Mouse (Mus musculus) lung, postnatal 4 days (tissue): ENCODE measurements around the gene Mast4.

Experiments
- DNase-seq, 2 experiments: peaks; one replicate each; pipeline ENCODE4 v3.0.0; 2021

Mast4 gene

DNA sequence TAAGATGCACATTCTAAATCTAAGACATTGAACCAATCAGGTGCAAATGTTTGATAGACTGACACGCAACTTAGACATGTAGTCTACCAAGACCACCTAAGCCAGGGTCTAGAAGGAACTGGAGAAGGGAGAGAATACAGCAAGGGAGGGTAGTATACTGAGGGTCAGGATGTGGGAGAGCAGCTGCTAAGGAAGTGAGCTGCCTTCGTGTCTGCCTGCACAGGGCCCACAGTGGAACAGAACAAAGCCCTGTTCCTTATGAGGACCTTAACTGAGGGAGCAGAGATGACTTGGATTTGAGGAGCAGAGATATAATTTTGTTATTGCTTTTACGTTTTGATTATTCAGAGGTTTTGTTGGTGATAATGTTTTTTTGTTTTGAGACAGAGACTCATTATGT, 138.4 kb downstream of the Mast4 start:
- no peak for DNase-seq

DNA sequence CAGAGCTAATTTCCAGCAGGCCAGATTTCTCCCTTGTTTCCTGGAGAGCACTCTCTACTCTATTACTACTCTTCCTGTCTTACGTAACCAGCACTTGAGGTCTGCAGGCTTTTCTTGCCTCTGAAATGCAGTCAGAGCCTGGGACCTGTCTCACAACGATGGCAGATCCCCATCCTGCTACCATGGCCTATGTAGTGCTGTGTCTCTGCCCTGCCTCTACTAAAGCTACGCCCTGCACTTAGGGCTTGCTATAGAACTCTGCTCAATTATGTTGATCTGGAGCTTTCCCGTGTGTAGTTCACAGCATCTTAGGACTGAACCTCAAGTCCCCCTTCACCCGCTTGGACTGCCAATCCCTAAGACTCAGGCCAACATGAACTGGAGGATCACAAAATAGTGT, 150.7 kb downstream of the Mast4 start:
- DNase-seq = no peak

DNA sequence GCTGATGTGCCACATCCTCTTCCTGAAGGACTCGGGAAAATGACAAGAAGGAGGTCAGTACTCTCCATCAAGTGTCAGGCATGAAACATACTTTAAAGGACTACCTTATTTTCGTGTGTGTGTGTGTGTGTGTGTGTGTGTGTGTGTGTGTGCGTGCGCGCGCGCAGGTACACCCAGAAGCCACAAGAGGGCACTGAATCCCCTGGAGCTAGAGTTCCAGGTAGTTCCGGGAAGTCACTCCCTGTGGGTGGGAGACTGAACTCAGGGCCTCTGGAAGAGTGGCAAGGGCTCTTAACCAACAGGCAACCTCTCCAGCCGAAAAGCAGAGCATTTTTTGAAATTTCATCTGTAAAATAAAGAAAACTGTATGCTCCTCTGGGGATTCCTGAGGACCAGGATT, 152.5 kb downstream of the Mast4 start:
- DNase-seq = no peak

DNA sequence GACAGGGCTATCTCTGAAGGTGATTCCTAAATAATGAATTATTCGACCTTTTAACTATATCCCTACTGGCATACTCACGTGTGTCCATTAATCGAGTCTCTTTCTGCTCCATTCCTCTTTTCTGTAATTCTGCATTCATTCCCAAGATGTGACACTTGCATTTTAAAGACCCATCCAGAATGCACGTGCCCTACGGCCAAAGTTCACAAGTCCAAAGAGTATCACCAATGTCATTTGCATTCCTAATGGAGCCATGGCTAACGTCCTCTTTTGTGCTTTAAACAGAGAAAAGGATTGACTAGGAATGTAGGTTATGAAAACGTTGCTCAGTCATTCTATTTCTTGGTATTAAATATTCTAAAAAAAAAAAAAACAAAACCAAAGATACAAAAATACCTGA, 157.4 kb downstream of the Mast4 start:
- no peak for DNase-seq

DNA sequence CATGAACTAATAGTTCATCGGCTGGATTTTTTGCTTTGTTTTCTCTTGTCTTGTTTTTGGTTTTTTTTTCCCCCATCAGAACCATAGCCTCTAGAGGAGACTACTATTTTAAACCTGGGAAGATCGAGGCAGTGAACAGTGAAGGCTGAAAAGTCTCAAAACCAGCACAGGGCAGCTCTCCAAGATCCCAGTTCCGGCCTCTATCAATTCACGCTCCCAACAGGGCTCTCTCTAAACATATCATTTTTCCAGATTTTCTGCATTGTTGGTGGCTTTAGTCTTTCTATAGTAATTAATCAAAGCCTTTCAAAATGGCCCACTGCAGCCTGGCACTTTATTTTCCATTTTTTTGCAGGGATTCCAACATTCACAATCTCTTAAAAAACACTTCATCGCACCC, 159.9 kb downstream of the Mast4 start:
- DNase-seq = no peak

DNA sequence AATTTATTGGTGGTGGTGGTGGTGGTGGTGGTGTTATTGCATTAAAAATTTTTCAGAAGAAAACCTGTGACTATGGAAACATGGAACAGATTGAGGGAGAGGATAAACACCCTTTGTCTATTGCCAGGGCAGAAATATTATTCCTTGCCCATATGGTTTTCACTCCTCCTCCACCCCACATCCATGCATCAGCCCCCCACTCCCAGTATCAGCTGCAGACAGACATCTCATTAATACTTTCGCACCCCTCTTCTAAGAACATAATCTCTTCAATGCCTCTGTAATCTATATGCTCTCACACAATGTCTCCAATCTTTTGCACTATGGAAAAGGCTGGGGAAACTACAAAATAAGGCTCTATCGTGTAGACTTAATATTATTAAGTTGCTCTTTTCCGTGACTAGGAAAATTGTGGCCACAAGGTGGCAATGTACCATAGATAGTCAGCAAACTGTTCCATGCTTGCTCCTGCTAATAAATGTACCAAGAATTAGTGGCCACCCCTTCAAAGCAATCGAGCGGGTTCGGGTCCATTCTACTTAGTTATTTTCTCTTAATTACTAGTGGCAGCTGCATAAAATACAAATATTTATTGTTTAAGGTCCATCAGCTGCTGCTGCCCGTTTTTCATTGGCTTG, 160.6 kb downstream of the Mast4 start:
- DNase-seq = peak in 1 of 2 experiments; percentile 69

DNA sequence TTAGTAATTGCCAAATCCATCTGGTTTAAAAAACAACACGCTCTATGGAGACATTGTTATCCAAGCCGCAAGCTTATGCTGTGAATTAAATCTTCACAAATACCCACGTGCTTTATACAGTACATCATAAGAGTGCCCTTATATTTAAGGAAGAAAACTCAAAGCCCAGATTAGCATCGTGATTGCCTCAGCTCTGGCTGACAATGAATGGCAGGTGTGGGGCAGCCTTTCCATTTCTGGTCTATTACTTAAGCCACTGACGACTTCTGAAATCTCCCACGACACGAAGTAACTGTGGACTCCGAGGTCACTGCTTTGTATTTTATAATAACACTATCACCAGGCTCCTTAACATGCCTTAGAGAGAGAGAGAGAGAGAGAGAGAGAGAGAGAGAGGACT, 182.4 kb downstream of the Mast4 start:
- no peak for DNase-seq

DNA sequence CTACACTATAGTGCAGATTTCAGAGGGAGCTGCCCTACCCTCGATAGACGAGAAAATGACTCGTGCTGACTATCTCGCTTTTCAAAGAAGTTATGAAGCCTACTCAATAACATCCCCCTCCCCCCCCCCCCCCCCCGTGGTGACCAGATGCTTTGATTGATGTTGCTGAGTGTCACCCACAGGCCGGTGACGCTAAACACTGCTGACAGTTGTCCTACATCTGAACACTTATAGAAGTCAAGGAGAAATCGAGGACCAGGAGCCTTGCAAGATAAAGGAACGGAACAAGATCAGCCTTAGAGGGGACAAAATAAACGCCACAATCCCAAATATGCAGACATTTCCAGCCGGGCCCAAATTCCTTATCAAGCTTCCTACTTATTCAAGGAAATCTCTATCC, 183.1 kb downstream of the Mast4 start:
- DNase-seq = no peak

DNA sequence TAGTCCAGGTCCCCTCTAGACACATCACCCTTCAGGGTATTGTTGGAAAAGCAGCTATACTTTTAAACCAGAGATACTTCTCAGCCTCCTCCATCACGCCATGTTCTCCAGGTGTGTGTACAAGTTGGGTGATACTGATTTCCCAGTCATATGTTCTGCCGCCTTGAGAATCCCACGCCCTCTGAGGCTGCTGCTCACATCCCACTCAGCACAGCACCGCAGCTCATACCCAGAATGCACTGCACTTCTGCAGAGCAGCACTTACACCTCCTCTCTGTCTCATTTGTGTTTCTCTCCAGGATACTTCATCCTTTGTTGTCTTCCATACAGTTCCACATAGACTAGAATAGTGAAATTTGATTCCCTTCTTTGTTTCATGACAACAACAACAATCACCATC, 183.6 kb downstream of the Mast4 start:
- DNase-seq = no peak

DNA sequence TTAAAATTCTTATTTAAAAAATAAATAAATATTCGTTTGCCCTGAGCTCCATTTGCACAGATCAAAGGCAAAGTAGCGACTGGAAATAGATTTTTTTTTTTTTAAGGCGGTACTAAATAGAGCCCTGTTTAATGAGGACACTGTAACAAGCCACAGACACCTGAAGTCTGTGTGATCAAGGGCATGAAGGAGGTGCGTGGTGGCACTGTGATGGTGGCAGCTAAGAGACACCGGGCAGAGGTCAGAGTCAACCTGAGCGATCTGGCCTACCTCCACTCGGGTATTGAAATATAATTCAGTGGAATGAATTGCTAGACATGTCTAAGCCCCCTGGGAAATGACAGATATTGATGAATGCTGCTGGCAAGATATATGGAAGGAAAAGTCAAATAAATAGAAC, 184.9 kb downstream of the Mast4 start:
- DNase-seq = no peak

DNA sequence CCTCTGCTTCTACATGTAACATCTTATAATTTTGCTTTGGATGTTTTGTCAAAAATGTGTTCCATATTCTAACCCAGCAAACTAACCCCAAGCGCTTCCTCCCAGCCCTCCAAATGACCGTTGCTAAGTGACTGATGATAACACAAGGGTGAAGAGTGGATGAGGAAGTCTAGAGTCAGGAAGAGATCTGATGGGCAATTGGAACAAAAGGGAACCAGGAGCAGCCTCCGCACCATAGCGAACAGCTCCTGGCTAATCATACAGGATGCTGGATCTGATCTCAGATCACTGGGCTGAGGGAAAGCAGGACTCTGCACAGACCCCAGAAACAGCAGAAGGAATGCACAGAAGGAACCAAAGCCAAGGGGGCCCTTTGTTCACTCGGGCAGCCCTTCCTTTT, 190.0 kb downstream of the Mast4 start:
- no peak for DNase-seq

DNA sequence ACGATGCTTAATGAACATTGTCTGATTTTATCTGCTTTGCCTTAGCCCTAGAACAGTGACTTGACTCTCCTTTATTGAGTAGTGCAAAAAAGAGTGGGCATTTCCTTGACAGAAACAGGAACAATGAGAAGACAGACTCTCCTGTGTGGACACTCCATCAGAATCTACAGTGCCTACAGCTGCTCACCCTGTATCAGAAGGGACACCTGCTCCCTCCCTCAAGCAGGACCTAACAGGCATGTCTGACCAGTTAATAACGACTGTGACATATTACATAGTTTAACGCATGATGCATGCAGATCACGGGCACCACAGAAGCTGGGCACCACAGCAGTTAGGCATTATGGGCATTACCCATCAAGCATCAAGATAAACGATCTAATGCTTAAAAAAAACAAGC, 193.0 kb downstream of the Mast4 start:
- no peak for DNase-seq

DNA sequence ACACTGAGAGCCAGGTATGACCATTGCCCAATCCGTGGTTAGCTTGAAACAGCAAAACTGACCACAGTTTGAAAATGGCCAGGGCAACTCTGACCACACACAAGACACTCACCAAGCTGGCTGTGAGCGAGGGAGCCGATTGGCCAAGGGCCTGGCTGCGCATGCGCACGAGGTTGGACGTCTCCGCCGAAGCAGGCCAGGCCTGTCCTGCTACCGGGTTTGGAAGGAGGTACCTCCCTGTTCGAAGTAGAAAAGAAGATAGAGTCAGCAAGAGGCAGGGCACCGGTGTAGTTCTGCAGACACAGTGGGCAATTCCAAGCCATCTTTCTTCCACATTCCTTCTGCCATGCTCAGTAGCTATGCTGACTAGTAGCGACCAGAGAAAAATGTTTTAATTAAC, 194.2 kb downstream of the Mast4 start:
- no peak for DNase-seq

DNA sequence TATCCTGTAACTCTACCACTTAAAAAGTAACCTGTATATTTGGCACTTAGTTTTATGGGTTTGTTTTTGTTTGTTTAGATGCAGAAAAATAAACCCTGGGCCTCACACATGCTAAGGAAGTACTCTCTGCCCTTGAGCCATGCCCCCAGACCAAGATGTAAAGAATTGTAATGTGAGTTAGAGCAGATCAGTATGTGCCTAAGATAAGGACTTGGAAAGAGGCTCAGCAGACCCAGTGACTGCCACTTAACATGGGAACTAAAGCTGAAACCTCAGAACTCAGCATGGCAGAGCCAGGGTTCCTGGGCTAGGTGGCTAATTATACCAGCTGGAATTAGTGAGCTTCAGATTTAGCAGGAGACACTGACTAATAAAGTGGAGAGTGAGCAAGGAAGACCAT, 196.0 kb downstream of the Mast4 start:
- no peak for DNase-seq

DNA sequence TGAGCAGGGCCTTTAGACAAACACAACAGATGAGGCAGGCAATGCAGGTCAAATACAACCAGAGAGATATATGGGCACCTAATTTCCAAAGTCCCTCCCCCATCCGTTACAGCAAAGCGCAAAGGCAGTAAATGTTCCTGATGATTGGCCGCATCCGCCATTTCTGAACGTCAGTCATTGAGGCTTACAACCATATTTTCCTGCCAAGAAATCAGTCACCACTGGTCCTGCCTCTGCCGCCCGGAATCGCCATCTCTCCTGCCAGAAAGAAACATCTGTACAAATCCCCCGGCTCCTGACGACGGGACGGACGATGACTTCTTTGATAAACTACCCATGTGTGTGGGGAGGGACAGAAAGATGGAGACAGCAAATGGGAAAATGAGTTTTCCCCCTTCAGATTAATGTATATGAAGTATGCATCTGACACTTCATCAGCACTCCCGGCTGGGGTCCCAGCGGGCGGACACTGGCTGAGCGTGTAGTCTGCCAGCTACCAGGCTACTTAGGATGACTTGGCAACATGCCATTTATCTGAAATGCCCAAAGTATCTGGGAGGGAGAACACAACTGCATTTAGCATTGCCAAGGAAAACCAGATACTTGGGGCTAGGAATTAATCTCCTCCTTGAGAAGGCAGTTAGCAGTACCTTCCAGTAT, 198.9 kb downstream of the Mast4 start:
- no peak for DNase-seq

DNA sequence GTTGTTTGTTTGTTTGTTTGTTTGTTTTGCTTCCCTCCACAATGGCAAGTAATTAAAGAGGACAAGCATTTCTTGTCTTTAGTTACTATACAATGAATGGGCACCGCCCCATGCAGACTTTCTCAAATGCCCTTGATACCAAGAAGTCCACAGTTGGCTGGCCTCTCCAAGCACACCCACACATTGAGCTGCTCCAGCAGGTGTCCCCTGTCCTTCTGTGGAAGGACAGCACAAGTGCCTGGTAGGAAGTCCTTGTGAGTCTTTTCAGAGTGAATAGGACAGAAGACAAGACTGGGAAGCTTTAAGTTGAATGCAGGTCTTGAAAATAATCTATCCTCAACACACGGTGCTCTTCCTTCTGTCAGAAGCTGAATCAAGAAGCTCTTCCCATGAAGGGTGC, 202.5 kb downstream of the Mast4 start:
- no peak for DNase-seq

DNA sequence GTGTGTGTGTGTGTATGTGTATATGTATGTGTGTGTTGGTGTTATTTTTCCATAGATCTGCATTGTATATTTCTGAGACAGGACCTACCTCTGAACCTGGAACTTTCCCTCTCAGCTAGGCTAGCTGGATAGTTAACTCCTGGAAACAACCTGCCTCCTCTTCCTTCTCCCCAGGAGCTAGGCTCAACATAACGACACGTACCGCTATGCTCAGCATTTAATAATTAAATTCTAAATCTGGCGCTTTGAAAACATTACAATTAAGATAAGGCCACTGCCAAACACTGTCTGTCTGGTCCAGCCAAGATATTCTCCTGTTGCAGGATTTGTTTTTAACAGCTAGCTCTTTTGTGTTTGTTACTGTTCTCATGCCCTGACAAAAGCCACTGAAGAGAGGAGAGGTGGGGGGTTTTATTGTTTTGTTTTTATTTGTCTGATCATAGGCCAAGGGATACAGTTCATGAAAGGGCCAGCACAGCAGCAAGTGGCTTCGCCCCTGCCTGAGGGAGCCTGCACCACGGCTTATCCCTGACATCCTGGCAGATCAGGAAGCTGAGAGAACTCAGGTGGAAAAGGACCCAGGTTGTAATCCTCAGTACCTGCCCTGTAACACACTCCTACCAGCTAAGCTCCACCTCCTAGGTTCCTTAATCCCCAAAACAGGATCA, 205.0 kb downstream of the Mast4 start:
- DNase-seq = no peak

DNA sequence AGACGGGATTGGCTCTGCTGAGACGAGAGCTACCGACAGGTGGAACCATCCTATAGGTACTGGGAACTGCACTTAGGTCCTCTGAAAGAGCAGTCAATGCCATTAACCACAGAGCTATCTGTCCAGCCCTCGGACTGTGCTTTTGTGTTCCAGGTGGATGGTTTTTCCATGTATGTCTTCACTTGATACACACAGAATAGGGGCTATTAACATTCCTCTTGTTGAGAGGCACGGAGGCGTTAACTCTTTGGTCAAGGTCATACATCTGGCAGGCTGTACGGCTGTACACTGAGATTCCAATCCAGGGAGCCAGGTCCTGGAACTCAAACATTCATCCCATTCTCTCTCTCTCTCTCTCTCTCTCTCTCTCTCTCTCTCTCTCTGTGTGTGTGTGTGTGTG, 205.6 kb downstream of the Mast4 start:
- no peak for DNase-seq

DNA sequence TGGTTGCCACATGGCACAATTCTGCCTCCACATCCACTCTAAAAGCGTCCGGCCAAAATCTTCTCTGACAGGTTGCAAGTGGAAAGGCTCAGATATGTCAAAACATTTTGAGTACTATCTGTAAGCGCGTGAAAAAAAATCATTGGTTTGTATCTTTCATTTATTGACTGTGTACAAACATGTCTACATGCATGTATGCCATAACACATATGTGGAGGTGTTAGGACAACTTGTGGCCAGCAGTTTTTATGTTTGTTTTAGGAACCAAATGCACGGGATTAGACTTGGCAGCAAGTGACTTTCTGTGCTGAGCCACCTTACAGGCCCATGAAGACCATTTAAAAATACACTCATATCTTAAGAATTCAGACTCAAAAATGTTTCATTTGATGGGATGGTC, 206.7 kb downstream of the Mast4 start:
- no peak for DNase-seq

DNA sequence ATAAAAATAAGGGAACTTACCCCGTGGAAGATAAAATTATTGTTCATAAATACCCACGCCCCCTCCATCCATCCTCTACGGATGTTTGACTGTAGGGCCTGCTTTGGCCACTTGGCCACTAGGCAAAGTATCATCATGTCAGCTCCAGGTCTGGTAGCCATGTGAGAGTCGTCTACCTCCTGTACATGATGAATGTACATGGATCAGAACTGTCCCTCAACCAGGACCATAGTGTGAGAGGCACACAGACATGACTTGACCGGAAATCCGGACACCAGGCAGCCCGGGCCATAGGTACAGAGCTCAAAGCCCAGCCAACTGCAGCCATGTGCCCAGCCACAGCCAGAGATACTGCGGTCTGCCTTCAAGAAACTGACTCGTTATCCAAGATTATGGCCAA, 210.6 kb downstream of the Mast4 start:
- DNase-seq = no peak

DNA sequence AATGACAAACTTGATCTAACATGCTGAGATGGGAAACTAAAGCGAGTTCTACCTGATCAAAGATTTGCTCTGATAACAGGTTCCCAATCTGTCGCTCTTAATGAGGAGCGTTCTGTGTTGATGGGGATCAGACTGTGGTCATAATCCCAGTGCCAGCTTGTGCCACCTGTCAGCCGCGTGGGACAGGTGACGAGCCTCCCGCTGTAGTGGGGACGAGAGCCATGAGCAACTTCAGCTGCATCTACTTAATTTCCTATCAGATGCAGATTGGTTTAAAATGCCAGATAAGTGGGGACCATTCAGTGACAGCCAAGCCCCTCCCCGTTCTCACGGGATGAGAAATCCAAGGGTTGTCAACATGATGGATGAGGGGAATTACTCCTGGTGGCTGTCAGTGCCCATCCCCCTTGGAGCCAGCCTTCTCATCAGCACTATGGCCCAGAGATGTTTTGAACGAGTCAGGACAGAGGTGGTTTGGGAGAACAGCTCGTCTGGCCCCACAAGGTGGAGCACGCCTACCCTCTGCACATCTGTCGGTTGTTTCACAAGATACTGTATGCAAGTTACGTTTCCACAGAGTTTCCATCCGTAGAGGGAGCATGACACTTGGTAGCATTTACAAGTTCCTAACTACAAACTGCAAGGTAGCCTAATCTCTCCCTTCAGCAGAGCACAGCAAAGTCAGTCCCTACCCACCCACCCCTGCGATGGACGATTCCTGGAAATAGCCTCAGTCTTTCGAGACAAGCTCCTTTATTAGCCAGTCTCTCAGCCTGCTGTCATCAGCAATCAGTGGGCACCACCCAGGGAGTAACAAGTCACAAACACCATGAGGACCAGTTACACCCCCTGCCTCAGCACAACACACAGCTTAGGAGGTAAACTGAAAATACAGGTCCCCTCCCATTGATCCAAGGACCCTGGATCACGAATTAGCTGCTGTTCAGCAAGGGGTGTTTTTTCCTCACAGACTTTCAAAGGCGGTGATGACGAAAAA, 212.2 kb downstream of the Mast4 start:
- no peak for DNase-seq

DNA sequence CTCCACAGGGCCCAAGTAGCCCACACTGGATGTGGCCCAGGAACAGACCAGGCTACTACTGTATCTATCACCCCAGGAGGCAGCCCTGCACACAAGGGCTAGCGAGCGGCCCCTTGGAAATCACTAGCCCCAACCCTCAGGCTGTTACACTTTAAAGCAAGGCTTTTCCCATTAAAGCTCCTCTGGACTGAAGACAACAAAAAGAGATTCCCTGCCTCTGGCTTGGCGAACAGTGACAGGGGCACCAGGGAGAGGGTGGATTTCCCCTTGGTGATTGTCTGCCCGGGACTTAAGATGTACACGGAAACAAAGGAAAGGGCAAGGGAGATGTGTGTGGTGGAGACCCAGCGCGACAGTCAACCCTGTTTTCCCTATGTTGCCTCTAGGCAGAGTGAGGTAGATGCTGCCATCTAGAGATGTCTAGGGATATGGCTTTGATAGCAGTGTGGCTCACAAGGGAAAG, 213.6 kb downstream of the Mast4 start:
- peak in 1 of 2 experiments; percentile 9 for DNase-seq

DNA sequence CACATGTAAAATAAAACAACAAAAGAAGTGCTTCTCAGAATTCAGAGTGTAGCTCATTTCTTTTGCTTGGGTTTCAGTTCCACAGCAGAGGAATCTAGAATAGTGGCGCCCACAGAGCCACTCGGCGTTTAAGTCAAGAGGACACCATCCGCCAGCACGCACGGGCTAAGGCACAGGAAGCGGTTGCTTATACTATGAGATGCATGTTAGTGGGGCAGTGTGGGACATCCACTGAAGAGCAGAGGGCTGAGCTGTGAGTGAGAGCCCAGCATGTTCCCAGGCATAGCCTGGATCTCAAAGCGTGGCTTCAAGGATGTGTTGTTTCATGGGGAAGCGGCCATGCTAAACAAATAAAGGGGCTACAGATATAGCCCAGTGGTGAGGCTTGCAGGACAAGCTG, 214.6 kb downstream of the Mast4 start:
- DNase-seq = peak in 1 of 2 experiments; percentile 29
